Mouse (Mus musculus) olfactory bulb, adult 2 months (tissue): ENCODE results near the gene Xirp1. TPM values are rescaled to one million over a fixed set of nuclear protein-coding genes. Genes with fewer than 3 reads are reported as not detected.

Experiments used
- H3K27ac ChIP-seq: fragments of 200-500 bp; 2 replicates; pipeline ENCODE4 v1.5.1; 2012; ENCODE audit warnings: low read depth, low read length; ENCODE audit not compliant: insufficient read depth
- H3K4me1 ChIP-seq: fragments of 200-500 bp; 2 replicates; pipeline ENCODE4 v1.6.1; 2012; ENCODE audit warnings: low read length; ENCODE audit not compliant: control insufficient read depth, insufficient read depth
- H3K4me3 ChIP-seq: fragments of 200-500 bp; 2 replicates; pipeline ENCODE4 v1.5.1; 2012; ENCODE audit warnings: mild to moderate bottlenecking, low read depth, low read length, moderate library complexity; ENCODE audit not compliant: insufficient read depth
- CTCF ChIP-seq: fragments of 200-500 bp; IDR thresholded peaks from 2 replicates; pipeline ENCODE4 v1.5.1; 2012; ENCODE audit warnings: low read depth, mild to moderate bottlenecking, low read length, moderate library complexity; ENCODE audit not compliant: insufficient read depth
- POLR2A ChIP-seq: fragments of 200-500 bp; IDR thresholded peaks from 2 replicates; pipeline ENCODE4 v1.6.1; 2012; ENCODE audit warnings: mild to moderate bottlenecking, low read depth, low read length, moderate library complexity; ENCODE audit not compliant: insufficient read depth
- WGBS: fragments of 180-500 bp; shearing (Covaris S2); methylation state at CpG from one replicate; pipeline ENCODE4 v1.1.7; 2018; 5-methylcytosine and 5-hydroxymethylcytosine counted together
- polyA plus RNA-seq: library from polyadenylated mRNA; stranded (reverse); fragments of >200 nt; gene quantifications from 2 replicates; pipeline ENCODE4 v1.2.4, GENCODE M21; 2012; ENCODE audit warnings: low replicate concordance; ENCODE audit not compliant: missing spikeins, insufficient read depth, insufficient read length

The Xirp1 gene
- not detected in 2 replicates for polyA plus RNA-seq

- WGBS: 84% methylated on average over 18 of the region's 18 CpGs
- no peak within 1 kb of the TSS for H3K27ac ChIP-seq
- TF ChIP-seq CTCF: no peak
- TF ChIP-seq POLR2A: no peak
- H3K4me1 ChIP-seq: peaks cover 14% of the 10 kb centered on the region
- H3K4me3 ChIP-seq: no peak within 1 kb of the TSS
These were observed at the start of gene Xirp1 for GRCm38 (mm10) chr9:120023086-120023811. Xirp1 (minus strand) TSS chr9:120023598.

GRCm38 (mm10) chr9:120073169-120073568 lies 49.8 kb upstream of the Xirp1 start:
- 11% methylated on average over 3 of the region's 3 CpGs for WGBS
- no peak overlapping the region for H3K27ac ChIP-seq
- H3K4me1 ChIP-seq: no peaks in the 10 kb centered on the region
- no peak for TF ChIP-seq POLR2A
- TF ChIP-seq CTCF: peak; percentile 90; the same call in 1 of the 2 replicates
- H3K4me3 ChIP-seq: no peak overlapping the region

- 78% methylated on average over 2 of the region's 2 CpGs for WGBS
- TF ChIP-seq CTCF: no peak
- no peak for TF ChIP-seq POLR2A
- no peaks in the 10 kb centered on the region for H3K4me1 ChIP-seq
- no peak overlapping the region for H3K4me3 ChIP-seq
- no peak overlapping the region for H3K27ac ChIP-seq
These were observed 47.9 kb upstream of the Xirp1 start for GRCm38 (mm10) chr9:120071251-120071650.

GRCm38 (mm10) chr9:120069779-120070178 lies 46.4 kb upstream of the Xirp1 start, which contains the start of gene Cx3cr1:
Cx3cr1 (minus strand) TSS chr9:120069879.
- Histone ChIP-seq H3K27ac (no peak within 1 kb of the TSS), H3K4me3 (no peak within 1 kb of the TSS), H3K4me1 (no peaks in the 10 kb centered on the region)
- 88% methylated on average over 11 of the region's 11 CpGs for WGBS
- TF ChIP-seq POLR2A: no peak

GRCm38 (mm10) chr9:120068047-120068446 lies 44.6 kb upstream of the Xirp1 start:
- Histone ChIP-seq H3K4me1 (no peaks in the 10 kb centered on the region), H3K27ac (no peak overlapping the region), H3K4me3 (no peak overlapping the region)
- TF ChIP-seq CTCF (no peak), POLR2A (no peak)
- WGBS: 77% methylated on average over 10 of the region's 10 CpGs

GRCm38 (mm10) chr9:120067609-120068008 lies 44.2 kb upstream of the Xirp1 start:
- Histone ChIP-seq H3K27ac (no peak overlapping the region), H3K4me1 (no peaks in the 10 kb centered on the region), H3K4me3 (no peak overlapping the region)
- TF ChIP-seq POLR2A (no peak), CTCF (no peak)
- 89% methylated on average over 2 of the region's 2 CpGs for WGBS

GRCm38 (mm10) chr9:120064317-120064716 lies 40.9 kb upstream of the Xirp1 start:
- TF ChIP-seq POLR2A (no peak), CTCF (no peak)

GRCm38 (mm10) chr9:120058730-120059129 lies 35.3 kb upstream of the Xirp1 start:
- WGBS: 64% methylated on average over 3 of the region's 3 CpGs
- H3K4me3 ChIP-seq: no peak overlapping the region
- TF ChIP-seq POLR2A (no peak), CTCF (no peak)
- no peak overlapping the region for H3K27ac ChIP-seq
- no peaks in the 10 kb centered on the region for H3K4me1 ChIP-seq

More at GRCm38 (mm10) chr9:120064317-120064716, 40.9 kb upstream of the Xirp1 start:
- Histone ChIP-seq H3K4me3 (no peak overlapping the region), H3K4me1 (no peaks in the 10 kb centered on the region), H3K27ac (no peak overlapping the region)
- 72% methylated on average over 4 of the region's 4 CpGs for whole genome bisulfite sequencing

- 93% methylated on average over 9 of the region's 9 CpGs for WGBS
These were observed 32.8 kb upstream of the Xirp1 start for GRCm38 (mm10) chr9:120056201-120056600.

More at GRCm38 (mm10) chr9:120056201-120056600, 32.8 kb upstream of the Xirp1 start:
- Histone ChIP-seq H3K27ac (no peak overlapping the region), H3K4me3 (no peak overlapping the region), H3K4me1 (no peaks in the 10 kb centered on the region)
- TF ChIP-seq CTCF (no peak), POLR2A (no peak)
